Mouse (Mus musculus) heart, adult 2 months (tissue): Measurements from ENCODE around the gene Dclk2. TPM values are rescaled to one million over a fixed set of nuclear protein-coding genes. Genes with fewer than 3 reads are reported as not detected.
A peak's percentile ranks its signal among the peaks of the same experiment; 100 is the strongest.

Source experiments
- DNase-seq, 2 experiments: peaks; one replicate each; pipeline ENCODE4 v3.0.0; 2021
- H3K27ac ChIP-seq: fragments of 200-600 bp; 2 replicates; pipeline ENCODE4 v1.8.1; 2022
- H3K27me3 ChIP-seq: fragments of 200-500 bp; 2 replicates; pipeline ENCODE4 v1.6.1; 2012; ENCODE audit warnings: mild to moderate bottlenecking, low read length, inconsistent platforms, mixed read lengths; ENCODE audit not compliant: control insufficient read depth, insufficient read depth
- H3K36me3 ChIP-seq: fragments of 200-500 bp; 2 replicates; pipeline ENCODE4 v1.6.1; 2012; ENCODE audit warnings: low read length, inconsistent platforms; ENCODE audit not compliant: control insufficient read depth, insufficient read depth
- H3K4me1 ChIP-seq: fragments of 200-500 bp; 2 replicates; pipeline ENCODE4 v1.6.1; 2011; ENCODE audit warnings: low read length; ENCODE audit not compliant: control insufficient read depth, insufficient read depth
- H3K4me3 ChIP-seq: fragments of 200-600 bp; 2 replicates; pipeline ENCODE4 v1.8.1; 2022
- H3K79me2 ChIP-seq: fragments of 200-500 bp; replicated peaks from 2 replicates; pipeline ENCODE4 v1.6.1; 2012; ENCODE audit warnings: mild to moderate bottlenecking, inconsistent platforms, low read length, moderate library complexity, mixed read lengths; ENCODE audit not compliant: control insufficient read depth, insufficient read depth
- H3K9ac ChIP-seq: fragments of 200-500 bp; 2 replicates; pipeline ENCODE4 v1.6.1; 2012; ENCODE audit warnings: low read depth, mild to moderate bottlenecking, control low read depth, inconsistent platforms, low read length, mixed read lengths
- CTCF ChIP-seq: fragments of 200-600 bp; IDR thresholded peaks from 2 replicates; pipeline ENCODE4 v1.8.1; 2022; ENCODE audit warnings: antibody characterized with exemption, mild to moderate bottlenecking, moderate library complexity
- EP300 ChIP-seq: fragments of 200-500 bp; IDR thresholded peaks from 2 replicates; pipeline ENCODE4 v1.6.1; 2011; ENCODE audit warnings: low read depth, low read length, control low read depth; ENCODE audit not compliant: insufficient read depth
- POLR2A ChIP-seq: fragments of 200-500 bp; IDR thresholded peaks from 2 replicates; pipeline ENCODE4 v1.6.1; 2011; ENCODE audit warnings: mild to moderate bottlenecking, low read depth, low read length, control low read depth; ENCODE audit not compliant: insufficient read depth
- WGBS: fragments of 180-500 bp; shearing (Covaris S2); methylation state at CpG from one replicate; pipeline ENCODE4 v1.1.7; 2018; 5-methylcytosine and 5-hydroxymethylcytosine counted together
- intact Hi-C: fragments of 180-260 bp; cut with DNase I; formaldehyde crosslinking; loops from one replicate; pipeline ENCODE4 v1.15.1; 2025
- polyA plus RNA-seq: library from polyadenylated mRNA; depleted of rRNA; stranded (reverse); fragments of >200 nt; gene quantifications from 2 replicates; pipeline ENCODE4 v1.2.3, GENCODE M21; 2012
- total RNA-seq, 2 experiments: library from RNA; stranded (reverse); gene quantifications; 2 replicates each; pipeline ENCODE4 v1.2.3; 2021

The Dclk2 gene
- total and polyA plus RNA-seq, 3 experiments: 1.1 to 2.6 (median 1.5) TPM

DNA sequence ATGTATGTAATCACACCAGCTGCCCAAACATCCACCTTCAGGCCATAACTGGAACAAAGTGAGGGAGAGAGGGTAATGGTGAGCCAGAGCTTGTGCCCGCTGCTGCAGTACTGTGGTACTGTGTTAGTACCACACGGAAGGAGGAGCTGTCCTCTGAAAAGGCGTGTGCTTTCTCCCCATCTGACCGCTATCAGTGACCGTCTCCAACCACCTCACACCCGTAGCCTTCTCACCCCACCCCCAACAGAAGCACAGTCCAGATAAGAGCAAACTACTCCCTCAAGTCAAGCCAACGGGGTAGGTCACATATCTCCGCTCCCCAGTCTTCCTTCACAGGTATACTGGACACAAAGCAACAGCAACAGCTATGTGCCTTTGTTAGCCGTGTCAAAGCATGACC lies 121.6 kb downstream of the Dclk2 start:
- Histone ChIP-seq H3K79me2 (no peaks in the 10 kb centered on the region), H3K27ac (no peak overlapping the region), H3K9ac (no peak overlapping the region), H3K36me3 (no peaks in the 10 kb centered on the region), H3K4me1 (peaks cover 1% of the 10 kb centered on the region; the same call in 1 of the 2 replicates), H3K4me3 (no peak overlapping the region), H3K27me3 (no peaks in the 10 kb centered on the region)
- intact Hi-C loops: no loop called here
- 79% methylated on average over 9 of the region's 9 CpGs for WGBS
- no peak for DNase-seq
- TF ChIP-seq CTCF (no peak), EP300 (no peak), POLR2A (no peak)

DNA sequence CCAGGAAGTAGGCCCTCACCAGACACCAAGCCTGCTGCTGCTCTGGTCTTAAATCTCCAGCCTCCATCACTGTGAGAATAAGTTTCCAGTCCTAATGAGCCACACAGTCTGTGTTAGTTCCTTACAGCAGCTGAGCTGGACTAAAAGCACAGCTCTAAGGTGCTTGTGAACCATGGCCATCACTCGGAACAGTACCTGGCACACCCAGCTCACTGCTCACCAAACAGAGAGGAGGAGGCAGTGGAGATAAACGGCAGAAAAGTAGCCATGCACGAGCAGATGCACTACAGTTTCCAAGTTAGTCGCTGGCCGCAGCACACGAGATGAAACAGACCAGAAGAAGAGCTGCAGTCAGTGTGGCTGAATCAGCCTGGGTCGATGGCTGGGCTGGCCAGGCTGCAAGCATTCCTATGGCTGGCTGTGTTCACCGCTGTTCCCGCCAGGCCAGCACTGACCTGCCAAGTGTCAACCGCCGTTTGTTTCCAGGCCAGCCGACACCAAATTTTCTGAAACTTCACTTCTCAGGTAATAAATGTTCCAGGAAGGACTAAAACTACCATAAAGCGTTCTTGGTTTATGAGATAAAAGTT lies 122.7 kb downstream of the Dclk2 start:
- H3K27me3 ChIP-seq: no peaks in the 10 kb centered on the region
- H3K4me1 ChIP-seq: peaks cover 4% of the 10 kb centered on the region
- 75% methylated on average over 13 of the region's 13 CpGs for WGBS
- no peak overlapping the region for H3K4me3 ChIP-seq
- no peak for DNase-seq
- no peaks in the 10 kb centered on the region for H3K79me2 ChIP-seq
- intact Hi-C loops: no loop called here
- H3K9ac ChIP-seq: no peak overlapping the region
- H3K27ac ChIP-seq: no peak overlapping the region
- no peaks in the 10 kb centered on the region for H3K36me3 ChIP-seq
- no peak for TF ChIP-seq CTCF
- TF ChIP-seq EP300: no peak
- TF ChIP-seq POLR2A: no peak

DNA sequence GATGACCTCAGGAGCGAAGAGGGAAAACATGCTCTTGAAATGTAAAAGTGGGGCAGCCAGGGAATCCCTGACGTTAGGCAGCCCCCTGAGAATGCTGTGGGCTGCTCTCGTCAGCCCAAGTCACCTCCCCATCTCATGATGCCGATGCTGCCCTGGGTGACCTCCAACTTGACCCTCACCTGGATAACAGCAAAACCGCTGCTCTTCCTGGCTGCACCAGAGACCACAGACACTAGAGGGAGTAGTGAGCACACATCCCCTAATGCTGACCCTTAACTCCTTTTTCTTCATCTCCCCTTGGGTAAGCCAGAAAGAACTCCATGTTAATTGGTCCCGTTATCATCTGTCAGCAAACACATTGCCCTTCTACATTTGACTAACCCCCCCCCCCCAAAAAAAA lies 123.9 kb downstream of the Dclk2 start:
- H3K4me3 ChIP-seq: no peak overlapping the region
- no peaks in the 10 kb centered on the region for H3K79me2 ChIP-seq
- TF ChIP-seq EP300 (no peak), CTCF (peak; percentile 74)
- H3K36me3 ChIP-seq: no peaks in the 10 kb centered on the region
- intact Hi-C loops: no loop called here
- no peaks in the 10 kb centered on the region for H3K27me3 ChIP-seq
- no peak overlapping the region for H3K27ac ChIP-seq
- peaks cover 4% of the 10 kb centered on the region for H3K4me1 ChIP-seq
- DNase-seq: no peak
- H3K9ac ChIP-seq: no peak overlapping the region
- WGBS: 47% methylated on average over 6 of the region's 6 CpGs

DNA sequence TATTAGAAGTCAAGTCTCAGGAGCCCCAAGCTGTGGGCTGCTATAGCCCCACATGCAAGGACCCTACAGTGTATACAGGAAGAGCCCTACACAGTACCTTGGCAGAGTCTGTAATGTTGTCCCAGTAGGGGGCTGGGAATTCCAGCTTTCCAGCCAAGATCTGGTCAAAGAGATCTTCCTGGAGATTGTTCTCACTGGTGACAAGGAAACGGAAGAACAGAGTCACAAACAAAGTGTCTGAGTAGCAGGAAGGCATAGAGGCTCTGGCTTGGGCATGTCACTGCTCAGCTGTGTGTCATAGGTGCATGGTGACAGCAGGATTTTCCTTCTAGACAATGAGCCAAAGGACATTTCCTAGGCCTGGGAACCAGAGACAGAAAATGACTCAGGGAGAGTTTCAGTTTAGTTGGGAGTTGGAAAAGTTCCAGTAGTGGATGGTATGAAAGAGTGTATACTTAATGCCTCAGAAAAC lies 126.9 kb downstream of the Dclk2 start:
- H3K4me3 ChIP-seq: no peak overlapping the region
- peak in 1 of 2 experiments; percentile 46 for DNase-seq
- peaks cover 10% of the 10 kb centered on the region for H3K4me1 ChIP-seq
- TF ChIP-seq EP300: 0 out of 2 replicates have a peak, but pooled peaks have one; percentile 57
- no peak for TF ChIP-seq CTCF
- no peaks in the 10 kb centered on the region for H3K36me3 ChIP-seq
- H3K9ac ChIP-seq: no peak overlapping the region
- H3K27me3 ChIP-seq: no peaks in the 10 kb centered on the region
- WGBS: 29% methylated on average over 1 of the region's 1 CpGs
- intact Hi-C loops: no loop called here
- H3K79me2 ChIP-seq: no peaks in the 10 kb centered on the region
- H3K27ac ChIP-seq: peak overlapping the region; percentile 59

DNA sequence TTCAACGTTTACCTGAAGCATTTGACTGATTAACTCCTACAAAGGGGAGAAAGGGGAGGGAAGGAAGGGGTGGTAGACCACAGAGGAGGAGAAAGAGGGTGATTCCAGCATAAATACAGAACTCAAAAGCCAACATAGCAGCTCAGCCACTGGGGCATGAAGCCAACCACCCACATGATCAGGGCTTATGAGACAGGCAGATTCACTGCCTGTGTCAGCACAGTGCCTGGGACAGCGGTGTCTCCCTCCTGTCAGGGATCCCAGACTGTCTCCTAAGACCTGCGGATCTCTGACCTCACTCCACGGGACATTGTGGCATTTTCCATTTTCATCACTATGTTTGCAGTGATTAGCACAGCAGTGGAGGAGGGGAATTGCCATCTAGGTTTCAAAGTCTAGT lies 127.4 kb downstream of the Dclk2 start:
- H3K79me2 ChIP-seq: no peaks in the 10 kb centered on the region
- no peaks in the 10 kb centered on the region for H3K27me3 ChIP-seq
- no peak for DNase-seq
- TF ChIP-seq EP300: no peak
- intact Hi-C loops: no loop called here
- H3K9ac ChIP-seq: no peak overlapping the region
- no peak overlapping the region for H3K4me3 ChIP-seq
- peaks cover 10% of the 10 kb centered on the region for H3K4me1 ChIP-seq
- WGBS: 47% methylated on average over 4 of the region's 4 CpGs
- no peaks in the 10 kb centered on the region for H3K36me3 ChIP-seq
- H3K27ac ChIP-seq: peak overlapping the region; percentile 59

DNA sequence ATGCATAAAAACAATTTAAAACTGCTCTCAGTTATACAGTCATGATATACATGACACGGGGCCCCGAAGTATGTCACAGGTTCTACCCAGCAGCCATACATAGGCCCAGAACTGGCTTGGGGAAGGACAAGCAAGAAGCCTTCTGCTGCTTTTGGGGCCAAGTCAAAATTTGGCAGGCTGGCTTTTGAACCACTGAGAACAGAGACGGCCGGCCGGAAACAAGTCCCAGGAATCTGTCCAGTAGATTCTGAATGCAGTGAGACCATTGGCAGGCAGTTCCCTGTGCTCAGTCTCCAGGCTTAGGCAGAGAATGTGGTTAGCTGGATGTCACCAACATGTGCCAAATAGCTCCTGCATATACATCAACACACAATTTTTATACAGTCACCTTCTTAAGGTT lies 130.9 kb downstream of the Dclk2 start:
- Histone ChIP-seq H3K27me3 (no peaks in the 10 kb centered on the region), H3K27ac (no peak overlapping the region), H3K36me3 (no peaks in the 10 kb centered on the region), H3K79me2 (no peaks in the 10 kb centered on the region), H3K9ac (no peak overlapping the region), H3K4me1 (peaks cover 11% of the 10 kb centered on the region), H3K4me3 (no peak overlapping the region)
- TF ChIP-seq CTCF (no peak), EP300 (no peak), POLR2A (no peak)
- WGBS: 78% methylated on average over 5 of the region's 5 CpGs
- intact Hi-C loops: loop anchor here (2.0 to 10.0 kb wide), 2 partner anchors 187 to 245 kb away; partner anchors contain the start of gene Mab21l2
- DNase-seq: no peak
